Mouse (Mus musculus) limb, embryonic 12.5 days (tissue): Measurements from ENCODE around the gene Dusp12. TPM values are rescaled to one million over a fixed set of nuclear protein-coding genes. Genes with fewer than 3 reads are reported as not detected.

Source experiments
- ATAC-seq: fragments of 200-750 bp; cut with Nextera tagmentation; 2 replicates; pipeline ENCODE4 v1.8.0; 2017; ENCODE audit warnings: low read depth, moderate TSS enrichment; ENCODE audit not compliant: insufficient number of reproducible peaks, insufficient read depth, low FRiP score, low TSS enrichment
- H3K27ac ChIP-seq: fragments of 300-500 bp; sonication (generic); 2 replicates; pipeline ENCODE4 v1.5.1; 2016; ENCODE audit warnings: mild to moderate bottlenecking, moderate library complexity
- H3K27me3 ChIP-seq: fragments of 300-500 bp; sonication (generic); 2 replicates; pipeline ENCODE4 v1.6.1; 2016; ENCODE audit warnings: mild to moderate bottlenecking, moderate library complexity
- H3K36me3 ChIP-seq: fragments of 300-500 bp; sonication (generic); 2 replicates; pipeline ENCODE4 v1.6.1; 2016; ENCODE audit warnings: mild to moderate bottlenecking, moderate library complexity
- H3K4me1 ChIP-seq: fragments of 300-500 bp; sonication (generic); replicated peaks from 2 replicates; pipeline ENCODE4 v1.6.1; 2016
- H3K4me2 ChIP-seq: fragments of 300-500 bp; sonication (generic); 2 replicates; pipeline ENCODE4 v1.6.1; 2016; ENCODE audit warnings: mild to moderate bottlenecking, moderate library complexity
- H3K4me3 ChIP-seq: fragments of 300-500 bp; sonication (generic); replicated peaks from 2 replicates; pipeline ENCODE4 v1.5.1; 2016; ENCODE audit warnings: mild to moderate bottlenecking
- H3K9ac ChIP-seq: fragments of 300-500 bp; sonication (generic); replicated peaks from 2 replicates; pipeline ENCODE4 v1.6.1; 2016; ENCODE audit warnings: mild to moderate bottlenecking, moderate library complexity
- H3K9me3 ChIP-seq: fragments of 300-500 bp; sonication (generic); 2 replicates; pipeline ENCODE4 v1.6.1; 2016; ENCODE audit warnings: mild to moderate bottlenecking, moderate library complexity
- WGBS: fragments of 180-500 bp; shearing (Covaris S2); methylation state at CpG from one replicate; pipeline ENCODE4 v1.1.7; 2016; 5-methylcytosine and 5-hydroxymethylcytosine counted together
- polyA plus RNA-seq: library from polyadenylated mRNA; unstranded; fragments of >200 nt; fragmentation: Nextera tagmentation; extraction: Ambion mirVana; gene quantifications from 2 replicates; pipeline ENCODE4 v1.2.1, GENCODE M21; 2016

Dusp12 gene
- polyA plus RNA-seq, 1 experiment from 2014 or later: 53.2 TPM

DNA sequence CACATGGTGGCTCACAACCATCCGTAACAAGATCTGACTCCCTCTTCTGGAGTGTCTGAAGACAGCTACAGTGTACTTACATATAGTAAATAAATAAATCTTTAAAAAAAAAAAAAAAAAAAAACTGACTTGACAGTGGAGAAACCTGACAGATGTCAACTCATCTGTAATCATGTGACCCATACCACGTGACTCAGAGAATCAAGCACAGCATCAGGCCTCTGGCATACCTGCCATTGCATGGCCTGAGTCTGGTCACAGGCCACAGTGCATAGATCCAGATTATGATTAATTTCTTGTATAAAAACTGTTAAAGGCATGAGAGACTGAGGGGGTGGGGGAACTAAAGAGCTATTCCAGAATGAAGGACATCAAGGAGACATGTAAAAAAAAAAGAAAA, 26.5 kb downstream of the Dusp12 start:
- ATAC-seq: no peak
- Histone ChIP-seq H3K4me3 (no peak overlapping the region), H3K27ac (no peak overlapping the region), H3K4me2 (no peak overlapping the region), H3K4me1 (no peaks in the 10 kb centered on the region), H3K27me3 (no peaks in the 10 kb centered on the region), H3K9ac (no peak overlapping the region), H3K9me3 (no peaks in the 10 kb centered on the region), H3K36me3 (no peaks in the 10 kb centered on the region)
- 71% methylated on average over 2 of the region's 2 CpGs for WGBS

GRCm38 (mm10) chr1:170857369-170857768, 28.0 kb downstream of the Dusp12 start:
- no peak for ATAC-seq
- Histone ChIP-seq H3K4me3 (no peak overlapping the region), H3K9me3 (no peaks in the 10 kb centered on the region), H3K27me3 (no peaks in the 10 kb centered on the region), H3K27ac (no peak overlapping the region), H3K4me2 (no peak overlapping the region), H3K36me3 (0 out of 2 replicates have a peak, but pooled peaks cover 5% of the 10 kb centered on the region), H3K4me1 (no peaks in the 10 kb centered on the region), H3K9ac (no peak overlapping the region)
- WGBS: 77% methylated on average over 2 of the region's 2 CpGs

- no peak for ATAC-seq
- Histone ChIP-seq H3K27ac (no peak overlapping the region), H3K4me1 (no peaks in the 10 kb centered on the region), H3K36me3 (0 out of 2 replicates have a peak, but pooled peaks cover 5% of the 10 kb centered on the region), H3K9me3 (no peaks in the 10 kb centered on the region), H3K4me3 (no peak overlapping the region), H3K27me3 (no peaks in the 10 kb centered on the region), H3K9ac (no peak overlapping the region), H3K4me2 (no peak overlapping the region)
- WGBS: 90% methylated on average over 13 of the region's 13 CpGs
These were observed 30.1 kb downstream of the Dusp12 start for GRCm38 (mm10) chr1:170855056-170855760.

DNA sequence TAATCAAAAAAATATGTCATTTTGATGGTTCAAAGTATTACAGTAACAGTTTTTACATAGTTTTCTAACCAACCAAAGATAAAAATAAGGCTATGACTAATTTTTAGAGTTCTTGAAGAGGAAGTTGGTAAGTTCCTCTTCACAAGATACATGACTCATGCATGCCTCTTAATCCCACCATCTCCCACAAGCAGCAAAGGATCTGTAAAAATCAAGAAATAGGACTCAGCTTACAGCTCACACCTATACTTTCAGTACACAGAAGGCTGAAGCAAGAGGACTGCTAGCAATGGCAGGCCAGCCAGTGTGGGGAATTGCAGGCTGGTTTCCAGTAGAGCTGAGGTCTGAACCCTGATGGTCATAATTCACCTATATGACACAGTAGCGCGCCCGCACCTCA, 31.7 kb downstream of the Dusp12 start:
- Histone ChIP-seq H3K9me3 (no peaks in the 10 kb centered on the region), H3K4me2 (no peak overlapping the region), H3K4me1 (no peaks in the 10 kb centered on the region), H3K27me3 (no peaks in the 10 kb centered on the region), H3K9ac (no peak overlapping the region), H3K27ac (no peak overlapping the region), H3K4me3 (no peak overlapping the region), H3K36me3 (0 out of 2 replicates have a peak, but pooled peaks cover 5% of the 10 kb centered on the region)
- ATAC-seq: no peak
- WGBS: 96% methylated on average over 3 of the region's 3 CpGs

- H3K9ac ChIP-seq: no peak overlapping the region
- H3K9me3 ChIP-seq: no peaks in the 10 kb centered on the region
- H3K27me3 ChIP-seq: no peaks in the 10 kb centered on the region
- ATAC-seq: no peak
- peaks cover 15% of the 10 kb centered on the region; the same call in 1 of the 2 replicates for H3K36me3 ChIP-seq
- H3K4me3 ChIP-seq: no peak overlapping the region
- no peak overlapping the region for H3K27ac ChIP-seq
- no peak overlapping the region for H3K4me2 ChIP-seq
- H3K4me1 ChIP-seq: no peaks in the 10 kb centered on the region
- 90% methylated on average over 23 of the region's 23 CpGs for WGBS
These were observed 34.4 kb downstream of the Dusp12 start for GRCm38 (mm10) chr1:170850637-170851624.

DNA sequence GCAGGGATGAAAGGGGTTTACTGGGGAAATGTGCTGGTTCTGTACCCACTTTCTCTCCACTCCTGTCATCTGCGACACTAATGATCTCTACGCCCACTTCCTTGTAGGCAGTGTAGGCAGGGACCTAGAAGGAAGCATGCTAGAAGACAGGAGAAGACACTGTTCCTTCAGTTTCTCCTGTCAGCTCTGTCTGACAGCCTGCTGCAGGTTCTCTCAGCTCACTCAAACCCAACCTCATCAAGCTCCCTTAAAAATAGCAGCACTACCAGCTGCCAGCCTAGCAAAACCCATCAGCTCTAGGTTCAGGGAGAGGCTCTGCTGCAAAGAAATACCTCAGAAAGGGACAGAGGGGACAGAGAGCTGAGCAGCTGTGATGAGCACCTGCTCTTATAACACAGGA, 35.3 kb downstream of the Dusp12 start:
- peaks cover 15% of the 10 kb centered on the region; the same call in 1 of the 2 replicates for H3K36me3 ChIP-seq
- H3K9me3 ChIP-seq: no peaks in the 10 kb centered on the region
- H3K4me3 ChIP-seq: no peak overlapping the region
- H3K27ac ChIP-seq: no peak overlapping the region
- WGBS: 92% methylated on average over 2 of the region's 2 CpGs
- no peaks in the 10 kb centered on the region for H3K4me1 ChIP-seq
- H3K27me3 ChIP-seq: no peaks in the 10 kb centered on the region
- no peak overlapping the region for H3K4me2 ChIP-seq
- H3K9ac ChIP-seq: no peak overlapping the region
- ATAC-seq: no peak

DNA sequence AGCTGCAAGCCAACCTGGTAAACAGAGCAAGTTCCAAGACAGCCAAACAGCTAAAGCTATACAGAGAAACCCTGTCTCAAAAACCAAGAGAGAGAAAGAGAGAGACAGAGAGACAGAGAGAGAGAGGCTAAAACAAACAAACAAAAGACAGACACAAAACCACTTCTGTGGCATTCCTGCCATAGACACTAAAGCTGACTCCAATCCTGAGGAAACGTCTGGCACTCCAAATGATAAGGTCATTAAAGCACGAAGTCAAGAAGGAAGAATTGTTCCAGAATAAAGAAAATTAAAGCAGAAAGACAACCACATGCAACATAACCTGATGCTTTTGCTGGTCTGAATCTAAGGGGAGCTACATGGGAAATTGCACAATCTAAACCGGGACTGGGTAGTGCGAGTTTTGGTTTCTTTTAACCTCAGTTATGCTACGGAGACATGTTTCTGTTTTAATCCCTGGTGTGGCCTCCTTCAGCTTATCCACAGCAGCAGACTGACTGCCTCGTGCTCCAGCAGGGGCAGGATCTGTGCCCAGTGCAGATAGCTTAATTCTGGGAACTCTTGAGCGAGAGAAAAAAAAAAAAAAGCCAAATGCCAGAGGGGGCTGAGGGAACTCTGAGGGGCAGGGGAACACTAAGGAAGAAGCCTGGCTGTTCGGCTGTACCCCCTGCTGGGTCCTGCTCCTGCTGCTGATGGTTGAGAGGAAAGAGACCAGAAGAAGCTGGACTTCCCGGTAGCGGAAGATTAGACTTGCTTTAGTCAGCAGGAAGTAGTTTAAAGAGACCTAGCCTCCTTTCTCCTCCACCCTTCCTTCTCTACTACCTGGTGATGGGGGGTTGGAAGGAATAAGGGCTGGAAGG, 39.7 kb downstream of the Dusp12 start:
- H3K9me3 ChIP-seq: no peaks in the 10 kb centered on the region

DNA sequence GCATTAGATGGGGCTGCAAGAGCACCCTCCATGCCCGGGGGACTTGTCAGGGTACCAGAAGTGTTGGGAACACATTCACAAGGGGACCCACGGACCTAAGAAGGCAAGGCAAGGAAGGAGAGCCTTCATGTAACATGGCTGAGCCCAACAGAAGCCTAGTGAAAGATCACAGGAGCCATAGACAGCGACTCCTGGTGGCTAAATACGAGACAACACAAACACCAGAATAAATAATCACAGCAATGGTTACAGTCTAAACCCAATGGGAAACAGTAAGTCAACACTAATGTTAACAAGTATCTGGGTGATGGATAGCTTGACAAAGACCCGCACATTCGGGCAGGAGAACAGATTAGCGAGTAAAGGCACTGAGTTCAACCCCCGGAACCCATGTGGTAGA, 41.0 kb downstream of the Dusp12 start:
- 58% methylated on average over 8 of the region's 8 CpGs for WGBS
- no peak overlapping the region for H3K27ac ChIP-seq

More for the DNA sequence above, 39.7 kb downstream of the Dusp12 start:
- Histone ChIP-seq H3K4me3 (no peak overlapping the region), H3K27me3 (no peaks in the 10 kb centered on the region), H3K4me1 (0 out of 2 replicates have a peak, but pooled peaks cover 3% of the 10 kb centered on the region), H3K36me3 (peaks cover 11% of the 10 kb centered on the region; the same call in 1 of the 2 replicates), H3K27ac (no peak overlapping the region), H3K4me2 (no peak overlapping the region), H3K9ac (no peak overlapping the region)
- ATAC-seq: no peak
- WGBS: 36% methylated on average over 10 of the region's 10 CpGs

GRCm38 (mm10) chr1:170839685-170840084, 45.7 kb downstream of the Dusp12 start:
- peaks cover 11% of the 10 kb centered on the region; the same call in 1 of the 2 replicates for H3K36me3 ChIP-seq
- H3K4me1 ChIP-seq: 0 out of 2 replicates have a peak, but pooled peaks cover 3% of the 10 kb centered on the region
- no peak overlapping the region for H3K4me3 ChIP-seq
- no peak overlapping the region for H3K4me2 ChIP-seq
- no peak overlapping the region for H3K27ac ChIP-seq
- no peak for ATAC-seq
- no peaks in the 10 kb centered on the region for H3K9me3 ChIP-seq
- no peaks in the 10 kb centered on the region for H3K27me3 ChIP-seq
- H3K9ac ChIP-seq: no peak overlapping the region

More for the DNA sequence above, 41.0 kb downstream of the Dusp12 start:
- Histone ChIP-seq H3K4me3 (no peak overlapping the region), H3K36me3 (peaks cover 17% of the 10 kb centered on the region; the same call in 1 of the 2 replicates), H3K9ac (no peak overlapping the region), H3K9me3 (no peaks in the 10 kb centered on the region), H3K4me1 (0 out of 2 replicates have a peak, but pooled peaks cover 3% of the 10 kb centered on the region), H3K4me2 (no peak overlapping the region), H3K27me3 (no peaks in the 10 kb centered on the region)
- no peak for ATAC-seq

- Histone ChIP-seq H3K36me3 (peaks cover 23% of the 10 kb centered on the region), H3K4me3 (no peak overlapping the region), H3K27me3 (no peaks in the 10 kb centered on the region), H3K27ac (no peak overlapping the region), H3K4me2 (no peak overlapping the region), H3K9ac (no peak overlapping the region), H3K4me1 (no peaks in the 10 kb centered on the region), H3K9me3 (peaks cover 2% of the 10 kb centered on the region; the same call in 1 of the 2 replicates)
- ATAC-seq: no peak
- WGBS: 75% methylated on average over 9 of the region's 9 CpGs
These were observed 50.6 kb downstream of the Dusp12 start for GRCm38 (mm10) chr1:170834756-170835155.
